Mouse (Mus musculus) cerebellum, postnatal 36 days (tissue): ENCODE results near the gene Chek2.
"Not testable (repeated sequence)": the region's sequence is repeated elsewhere in the genome, so short reads cannot be mapped to it uniquely, and the experiment has no call there.

Source experiments
- DNase-seq, 2 experiments: peaks; one replicate each; pipeline ENCODE4 v3.0.0; 2021 to 2022; ENCODE audit warnings: mixed read lengths in 2 of 2

The Chek2 gene

GRCm38 (mm10) chr5:110839678-110840365 is at the start of gene Chek2, which contains the start of gene Hscb:
Chek2 (plus strand) TSS chr5:110839979.
Hscb (minus strand) TSS chr5:110839777.
- DNase-seq, result peak; percentile 98 to 100

- DNase-seq, result peak in 1 of 2 experiments; percentile 44
Measured at GRCm38 (mm10) chr5:110794363-110794762, 45.4 kb upstream of the Chek2 start.

DNA sequence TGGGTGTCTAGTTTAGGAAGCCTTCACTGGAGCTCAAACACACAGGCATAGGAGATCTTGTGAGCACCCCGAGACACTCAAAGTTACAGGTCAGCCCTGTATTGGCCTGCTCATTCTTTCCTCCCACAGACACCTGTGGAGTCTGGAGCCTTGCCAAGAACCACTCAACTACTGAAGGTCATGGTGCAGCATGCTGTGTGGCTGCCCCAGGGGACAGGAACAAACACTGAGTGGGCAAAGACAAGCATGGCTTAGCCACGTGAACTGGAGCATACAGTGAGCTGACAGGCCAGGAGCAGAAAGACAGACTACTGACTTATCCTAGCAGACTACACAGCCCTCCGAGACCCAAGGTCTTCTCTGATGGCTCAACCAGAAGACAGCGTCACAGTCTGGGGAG is 42.1 kb upstream of the Chek2 start:
- peak; percentile 40 to 41 for DNase-seq

GRCm38 (mm10) chr5:110801036-110801624 is 38.6 kb upstream of the Chek2 start:
- no peak for DNase-seq

- peak; percentile 79 to 84 for DNase-seq
Measured at GRCm38 (mm10) chr5:110802186-110802585, 37.6 kb upstream of the Chek2 start.

- DNase-seq, result no peak
Measured at GRCm38 (mm10) chr5:110802809-110803208, 37.0 kb upstream of the Chek2 start.

DNA sequence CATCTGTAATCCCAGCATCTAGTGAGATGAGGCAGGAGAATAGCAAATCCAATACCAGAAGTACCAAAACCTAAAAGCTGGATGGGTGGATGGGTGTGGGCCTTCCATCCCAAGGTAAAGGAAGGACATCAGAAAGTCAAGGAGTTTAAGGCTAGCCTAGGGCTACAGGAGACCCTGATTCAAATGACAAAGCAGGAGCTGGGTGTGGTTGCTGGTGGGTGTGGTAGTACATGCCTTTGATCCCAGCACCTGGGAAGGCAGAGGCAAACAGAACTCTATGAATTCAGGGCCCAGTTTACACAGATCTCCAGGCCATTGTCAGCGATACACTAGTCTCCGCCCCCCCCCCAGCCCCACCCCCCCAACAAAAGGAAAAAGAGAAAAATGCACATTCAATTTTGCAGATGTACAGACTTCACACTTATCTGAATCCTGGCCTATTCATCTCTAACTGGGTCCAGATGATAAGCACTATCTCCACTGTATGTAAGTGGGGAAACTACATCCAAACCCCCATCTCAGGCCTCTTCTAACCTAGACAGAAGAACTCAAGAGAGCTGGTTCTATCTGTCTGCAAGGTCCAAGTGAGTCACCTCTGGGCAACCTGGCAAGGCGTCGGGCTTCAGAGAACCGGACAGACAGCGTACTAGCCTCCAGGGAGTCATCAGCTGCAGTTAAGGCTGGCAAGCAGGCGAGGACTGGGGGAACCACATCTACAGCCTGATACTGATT is 35.6 kb upstream of the Chek2 start:
- no peak for DNase-seq

GRCm38 (mm10) chr5:110806154-110806553 is 33.6 kb upstream of the Chek2 start:
- no peak for DNase-seq

- no peak for DNase-seq
Measured at GRCm38 (mm10) chr5:110806676-110807075, 33.1 kb upstream of the Chek2 start.

GRCm38 (mm10) chr5:110807453-110807852 is 32.3 kb upstream of the Chek2 start:
- DNase-seq, result no peak

DNA sequence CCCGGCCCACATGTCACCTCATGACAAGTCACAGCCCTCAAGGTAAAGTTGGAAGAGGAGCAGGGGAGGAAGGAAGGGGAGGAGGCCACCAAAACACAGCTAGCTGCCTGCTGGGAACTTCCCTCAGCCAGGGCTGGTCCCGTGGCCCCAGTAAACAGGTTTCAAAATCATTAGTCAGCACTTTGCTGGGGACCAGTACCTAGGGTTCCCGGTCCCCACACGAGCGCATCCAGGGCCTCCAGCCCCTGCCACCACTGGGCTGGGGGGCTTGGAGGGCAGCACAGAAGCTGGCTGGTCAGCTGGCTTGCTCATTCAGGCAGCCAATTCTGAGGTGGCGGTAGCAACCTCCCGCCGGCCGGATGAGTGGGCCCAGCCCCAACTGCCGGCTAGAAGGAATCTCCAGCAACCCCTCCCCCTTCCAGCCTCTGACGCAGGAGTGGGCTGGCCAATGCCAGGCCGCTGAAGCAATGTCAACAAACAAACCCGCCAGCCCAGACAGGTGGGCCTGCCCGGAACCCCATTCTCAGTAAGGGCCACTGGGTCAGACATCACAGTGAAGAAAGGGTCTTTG is 31.6 kb upstream of the Chek2 start:
- peak; percentile 87 to 90 for DNase-seq

GRCm38 (mm10) chr5:110808821-110809666 is 30.7 kb upstream of the Chek2 start:
- DNase-seq, result peak; percentile 37 to 43

DNA sequence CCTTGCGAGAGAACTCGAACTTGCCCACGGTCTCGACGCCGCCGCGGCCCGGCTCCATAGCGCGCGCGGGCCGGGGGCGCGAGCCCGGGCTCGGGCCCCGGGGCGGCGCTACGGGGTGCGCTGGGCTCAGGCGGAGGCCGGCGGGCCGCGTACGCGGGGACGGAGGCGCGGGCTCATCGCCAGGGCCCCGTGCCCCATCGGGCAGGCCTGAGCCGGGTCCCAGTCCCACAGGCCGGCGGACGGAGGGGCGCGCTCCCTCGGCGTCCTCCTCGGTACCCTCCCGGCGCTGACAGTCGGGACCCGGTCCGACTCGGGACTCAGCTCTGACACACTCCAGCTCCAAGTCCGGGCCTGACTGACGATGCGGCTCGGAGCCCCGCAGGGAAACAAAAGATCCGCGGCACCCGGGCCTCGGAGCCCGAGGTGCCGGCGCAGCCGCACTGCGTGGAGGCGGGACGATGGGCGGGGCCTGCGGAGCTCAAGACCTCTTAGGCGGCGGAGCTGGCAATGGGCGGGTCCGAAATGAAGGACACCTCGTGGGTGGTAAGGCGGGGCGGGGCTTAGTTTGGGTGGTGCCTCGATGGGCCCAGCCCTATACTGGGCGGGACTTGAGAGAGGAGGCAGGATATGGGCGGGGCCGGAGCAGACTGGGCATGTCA is 30.0 kb upstream of the Chek2 start, which contains the start of gene Ulk1:
Ulk1 (minus strand) TSS at position 431 of the 659 bp plus-strand sequence.
- DNase-seq, result peak; percentile 99 to 100

GRCm38 (mm10) chr5:110824421-110824820 is 15.4 kb upstream of the Chek2 start:
- DNase-seq, result no peak

DNA sequence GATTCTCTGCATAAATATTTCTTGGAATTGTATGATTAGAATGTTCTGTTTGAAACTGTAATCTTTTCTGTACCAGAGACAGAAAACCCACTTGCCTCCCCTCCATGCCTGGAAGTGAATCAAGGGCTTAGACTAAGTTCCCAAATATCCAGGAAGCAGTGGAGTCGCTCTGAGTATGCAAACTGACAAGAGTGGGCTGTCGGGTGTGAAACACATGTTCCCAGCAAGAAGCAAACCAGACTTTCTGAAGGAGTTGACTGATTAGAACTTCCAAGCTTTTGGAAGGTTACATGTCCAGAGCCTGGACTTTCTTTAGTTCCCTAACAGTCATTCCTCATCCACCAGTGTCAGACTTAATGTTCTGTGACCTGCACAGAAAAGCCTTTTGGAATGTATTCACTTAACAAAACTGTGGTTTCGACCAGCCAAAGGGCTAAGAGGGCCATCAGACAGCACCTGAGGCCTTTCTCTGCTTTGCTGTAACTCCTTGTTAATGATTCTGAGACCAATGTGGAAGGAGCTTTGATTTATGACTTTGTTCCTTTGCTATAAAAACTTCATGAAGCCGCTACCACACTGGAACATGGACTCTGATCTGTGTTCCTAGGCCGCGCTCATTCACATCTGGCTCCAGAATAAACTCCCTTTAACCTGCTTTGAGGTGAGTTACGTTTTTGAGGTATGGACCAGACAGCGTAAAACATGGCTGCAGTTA is 12.8 kb upstream of the Chek2 start:
- DNase-seq, result no peak

GRCm38 (mm10) chr5:110827576-110827975 is 12.2 kb upstream of the Chek2 start:
- DNase-seq, result no peak

- DNase-seq, result no peak
Measured at GRCm38 (mm10) chr5:110831036-110831720, 8.6 kb upstream of the Chek2 start.

DNA sequence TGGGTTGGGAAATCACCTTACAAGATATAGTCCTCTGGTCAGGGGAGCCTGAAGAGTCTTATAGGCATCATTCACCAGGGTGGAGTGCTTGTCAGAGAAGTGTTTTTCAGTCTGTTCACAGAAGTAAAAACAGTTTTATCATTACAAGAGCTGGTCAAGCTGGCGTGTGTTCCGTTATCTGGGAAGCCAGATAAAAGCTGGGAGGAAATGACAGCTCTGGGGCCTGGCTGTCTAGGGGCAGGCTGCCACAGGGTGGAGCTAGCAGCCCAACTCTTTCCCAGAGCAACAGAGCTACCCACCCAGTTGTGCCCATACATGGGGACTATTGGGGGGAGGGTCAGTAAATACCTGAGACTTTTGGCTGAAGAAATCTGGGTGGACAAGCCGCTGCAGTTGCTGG is 3.8 kb upstream of the Chek2 start:
- peak; percentile 24 to 34 for DNase-seq

DNA sequence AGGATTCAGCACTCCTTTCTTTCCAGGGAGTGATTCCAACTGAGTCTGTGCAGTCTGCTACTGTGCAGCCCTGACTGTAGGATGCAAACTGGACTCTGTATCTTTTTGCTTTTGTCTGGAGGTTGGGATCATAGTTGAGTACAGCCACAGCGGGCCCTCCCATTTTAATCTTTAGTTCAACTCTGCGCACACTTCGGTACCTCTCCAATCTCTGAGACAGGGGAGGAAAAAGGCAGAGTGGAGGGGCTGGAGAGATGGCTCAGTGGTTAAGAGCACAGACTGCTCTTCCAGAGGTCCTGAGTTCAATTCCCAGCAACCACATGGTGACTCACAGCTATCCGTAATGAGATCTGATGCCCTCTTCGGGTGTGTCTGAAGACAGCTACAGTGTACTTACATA is 1.8 kb upstream of the Chek2 start:
- DNase-seq, result not testable (repeated sequence)

DNA sequence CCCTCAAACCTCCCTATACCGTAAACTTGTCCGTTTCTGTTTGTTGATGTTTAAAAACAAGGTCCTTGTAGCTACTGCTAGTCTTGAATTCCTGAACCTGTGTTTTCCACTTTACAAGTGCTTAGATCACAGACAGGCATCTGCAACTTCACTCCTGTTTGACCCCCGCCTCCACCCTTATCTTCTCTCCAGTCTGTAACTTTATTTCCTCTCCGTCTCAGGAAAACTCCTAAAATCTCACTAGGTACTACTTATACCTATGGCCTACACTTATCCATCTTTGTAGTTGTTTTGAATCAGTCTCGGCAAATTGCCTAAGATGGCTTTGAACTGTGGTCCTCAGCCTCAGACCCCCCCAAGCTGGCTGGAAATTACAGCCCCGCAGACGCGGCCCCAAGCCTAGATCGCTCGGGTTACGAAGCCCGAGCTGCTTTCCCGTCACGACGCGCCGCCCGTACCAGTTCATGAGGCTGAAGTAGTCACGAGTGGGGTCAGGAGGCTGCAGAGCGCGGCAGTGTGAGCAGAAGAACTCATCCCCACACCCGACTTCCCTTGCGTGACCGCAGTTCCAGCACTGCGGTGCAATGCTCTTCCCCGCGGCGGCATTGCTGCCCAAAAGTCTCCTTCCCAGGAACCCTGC is 621 bp upstream of the Chek2 start:
- DNase-seq, result no peak
